Comparison of ENCODE assay signal across 16 mouse cellular contexts in the genomic region with DNA sequence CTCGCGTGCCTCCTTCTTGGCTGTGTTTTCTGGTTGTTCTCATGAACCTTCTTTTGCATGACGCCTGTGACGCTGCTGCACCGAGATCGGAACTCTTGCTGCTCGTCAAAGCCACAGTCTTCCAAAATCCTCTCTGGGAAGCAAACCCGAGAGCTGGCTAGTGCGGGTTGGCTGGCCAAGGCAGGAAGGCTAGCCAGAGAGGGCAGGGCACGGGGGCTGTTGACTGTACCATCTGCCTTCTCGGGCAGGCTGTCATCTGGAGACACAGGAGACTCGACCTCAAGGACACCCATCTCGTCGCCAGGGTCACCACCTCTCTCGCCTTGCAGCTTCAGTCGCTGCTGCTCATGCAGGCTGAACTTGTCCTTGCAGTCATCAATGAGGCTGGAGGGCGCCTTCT.
A peak's percentile ranks its signal among the peaks of the same experiment; 100 is the strongest.
DNase-seq lines count a peak whose midpoint lies in the region; TF ChIP-seq lines count a peak whose summit lies in the region.
"Had no signal": no experiment of that assay in that cellular context is flagged by ENCODE, and none has a peak within 500 bp of the region (broad histone marks: within the 10 kb centered on the region; RNA-seq: fewer than 3 reads in every experiment).

No protein-coding gene starts in this region.

- H3K27ac ChIP-seq in gastrocnemius, adult 2 months = no peak overlapping the region
- H3K27ac ChIP-seq: embryonic facial prominence, embryonic 12.5 days; hindbrain, embryonic 13.5 days; kidney, postnatal 0 days; layer of hippocampus, adult 2 months had no signal

- peak; percentile 32 for DNase-seq in gastrocnemius, adult 2 months
- DNase-seq in gastrocnemius, adult 8-10 months (ENCODE audit: low spot score in 2 of 2) = no peak
- DNase-seq in ovary, adult 18-20 months (ENCODE audit: low spot score) = peak; percentile 22
- DNase-seq in ovary, postnatal 10 days (ENCODE audit: low spot score) = no peak
- peak; percentile 41 for DNase-seq in cerebellum, adult 8-10 months
- no peak for DNase-seq in c-Kit-positive CD71-positive TER-119-positive erythroid progenitor cells, embryonic 14.5 days (ENCODE audit: low spot score)
- no peak for DNase-seq in lung, postnatal 10 days
- DNase-seq: heart, adult 18-20 months; liver; lung, adult 2 months; right cerebral cortex, adult 18-20 months; thymus, postnatal 25 days had no signal

- intact Hi-C loops in gastrocnemius, adult 2 months (cut with DNase I) = no loop called here

- H3K4me3 ChIP-seq in gastrocnemius, adult 2 months = no peak overlapping the region
- H3K4me3 ChIP-seq: embryonic facial prominence, embryonic 12.5 days; hindbrain, embryonic 13.5 days; layer of hippocampus, adult 2 months had no signal

- no peak for TF ChIP-seq CTCF in gastrocnemius, adult 2 months (IDR thresholded peaks at IDR 0.05)

Comparison
In these comparisons a context has a peak if more than half of its experiments do, and no peak if none do; other contexts are left out.
1. DNase-seq: peak in gastrocnemius, adult 2 months (single experiment), ovary, adult 18-20 months (single experiment) and cerebellum, adult 8-10 months (single experiment); none in gastrocnemius, adult 8-10 months (0 of 2), ovary, postnatal 10 days (single experiment), c-Kit-positive CD71-positive TER-119-positive erythroid progenitor cells, embryonic 14.5 days (single experiment) and lung, postnatal 10 days (single experiment).